Mouse (Mus musculus) gastrocnemius, postnatal 25 days (tissue): Measurements from ENCODE around the gene Dnajb4. TPM values are rescaled to one million over a fixed set of nuclear protein-coding genes. Genes with fewer than 3 reads are reported as not detected.

Source experiments
- DNase-seq: peaks from one replicate; pipeline ENCODE4 v3.0.0; 2022
- long read RNA-seq, 2 experiments: library from polyadenylated mRNA; stranded (forward); transcript quantifications; one replicate each; pipeline ENCODE4 v2.0.0; 2021
- total RNA-seq, 2 experiments: library from RNA; stranded (reverse); gene quantifications; 1 replicate in 1 of 2; 2 replicates in 1 of 2; pipeline ENCODE4 v1.2.3; 2021

Dnajb4 gene
- total RNA-seq, result 10 to 100 TPM; 43.3 to 47.7 TPM
- long read RNA-seq, experiment 1, transcript Dnajb4-204 (4 exons, 2,459 nt), result major isoform, 10 of 24 reads
- long read RNA-seq, experiment 1, partial matches to known transcripts, result 0 of 24 reads
- long read RNA-seq, experiment 1, other reads (novel, unspliced or antisense), result 10 of 24 reads
- long read RNA-seq, experiment 2, full-length matches to known transcripts, result 21 of 32 reads
- long read RNA-seq, experiment 2, partial matches to known transcripts, result 3 of 32 reads
- long read RNA-seq, experiment 2, other reads (novel, unspliced or antisense), result 8 of 32 reads

DNA sequence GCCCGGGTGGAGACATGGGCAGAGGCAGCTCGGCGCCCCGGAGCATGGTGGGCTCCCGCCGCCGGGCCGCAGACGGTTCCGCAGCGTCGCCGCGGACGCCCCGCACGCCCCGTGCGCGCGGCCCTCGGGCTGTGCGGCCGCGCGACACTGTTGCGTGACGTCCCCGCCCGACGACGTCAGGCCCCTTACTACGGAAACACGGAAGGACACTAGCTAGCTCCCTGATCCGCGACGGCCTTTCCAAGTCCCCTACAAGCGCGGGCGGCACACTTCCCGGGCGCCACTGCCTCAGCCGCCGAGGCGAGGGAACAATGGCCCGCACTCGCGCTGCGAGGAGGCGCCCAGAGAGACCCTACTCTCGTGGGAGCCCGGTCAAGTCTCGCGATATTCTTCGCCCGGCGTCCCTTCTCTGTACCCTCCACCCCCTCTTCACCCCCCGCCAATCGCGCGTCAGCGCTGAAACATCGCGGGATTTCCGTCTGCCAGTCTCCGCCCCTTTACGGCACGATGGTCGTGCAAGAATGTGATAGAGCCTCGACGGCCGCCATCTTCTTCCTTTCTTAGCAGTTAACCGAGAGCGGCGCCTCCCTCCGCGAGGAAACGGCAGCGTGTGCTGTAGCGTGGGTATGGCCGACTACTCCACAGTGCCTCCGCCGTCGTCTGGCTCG lies at the start of gene Dnajb4, which contains the start of gene Fubp1:
TSS of gene Dnajb4 (minus strand) at position 336 of the 668 bp plus-strand sequence.
TSS of gene Fubp1 (plus strand) at position 456 of the 668 bp plus-strand sequence.
- DNase-seq, result peak; percentile 100

DNA sequence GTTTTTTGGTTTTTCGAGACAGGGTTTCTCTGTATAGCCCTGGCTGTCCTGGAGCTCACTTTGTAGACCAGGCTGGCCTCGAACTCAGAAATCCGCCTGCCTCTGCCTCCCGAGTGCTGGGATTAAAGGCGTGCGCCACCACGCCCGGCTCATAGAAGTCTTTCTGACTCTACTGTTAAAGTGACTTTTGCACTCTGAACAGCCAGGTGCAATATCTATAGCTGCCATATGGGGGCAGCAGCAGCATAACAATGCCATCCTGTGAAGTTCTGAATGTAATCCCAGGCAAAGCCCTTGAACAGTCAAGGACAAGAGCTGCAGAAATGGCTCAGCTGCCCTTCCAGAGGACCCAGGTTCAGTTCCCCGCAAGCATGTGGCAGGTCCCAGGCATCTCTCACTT lies 49.3 kb upstream of the Dnajb4 start:
- DNase-seq, result peak; percentile 63

DNA sequence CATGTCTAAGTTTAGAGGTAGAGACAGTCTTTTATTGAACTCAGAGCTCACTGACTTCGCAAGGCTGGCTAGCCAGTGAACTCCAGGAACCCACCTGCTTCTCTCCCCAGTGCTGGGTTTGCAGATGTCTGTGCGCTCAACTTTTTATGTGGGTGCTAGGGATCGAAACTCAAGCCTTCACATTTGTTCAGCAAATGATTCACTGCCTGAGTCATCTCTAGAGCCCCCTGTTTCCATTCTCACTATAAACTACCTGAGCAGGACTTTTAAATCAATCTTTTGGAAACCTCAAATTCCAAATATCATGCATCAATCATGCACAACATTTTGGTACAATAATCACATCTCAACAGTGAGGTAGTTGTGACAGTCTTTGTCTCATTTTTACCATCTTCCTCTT lies 47.4 kb upstream of the Dnajb4 start:
- no peak for DNase-seq

DNA sequence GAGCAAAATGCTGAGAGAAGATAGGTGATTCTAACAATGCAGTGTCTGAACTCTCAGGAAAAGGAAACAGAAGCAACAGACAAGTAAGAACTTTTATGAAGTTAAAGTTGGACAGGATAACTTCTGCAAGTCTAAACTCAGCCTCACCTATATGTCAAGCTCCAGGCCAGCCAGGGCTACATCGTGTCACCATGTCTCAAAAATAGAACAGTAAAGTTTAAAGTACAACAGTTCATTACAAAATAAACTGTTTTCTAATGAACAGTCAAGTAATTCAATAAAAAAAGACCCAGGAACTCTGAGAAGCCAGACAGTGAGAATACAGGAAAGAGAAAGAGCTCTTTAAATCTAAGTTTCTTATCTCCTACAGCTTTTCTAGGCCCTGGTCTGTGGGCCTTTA lies 40.4 kb upstream of the Dnajb4 start:
- no peak for DNase-seq

DNA sequence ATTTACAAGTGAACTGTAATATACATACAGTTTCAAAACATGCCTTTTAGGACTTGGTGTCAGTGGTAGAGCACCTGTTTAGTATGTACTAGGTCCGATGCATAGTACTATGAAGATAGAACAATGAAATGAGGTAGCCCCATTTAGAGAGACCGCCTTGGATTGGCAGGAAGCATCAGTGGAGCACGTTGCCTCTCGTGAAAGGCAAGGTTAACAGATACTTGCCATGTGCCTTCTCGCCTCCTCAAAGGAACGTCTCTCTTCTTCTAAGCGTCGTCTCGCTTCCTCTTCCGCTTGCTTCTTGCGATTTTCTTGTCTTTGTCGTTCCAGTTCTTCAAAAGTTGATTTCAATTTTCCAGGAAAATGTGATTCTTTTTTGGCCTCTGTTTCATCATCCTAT lies 37.6 kb upstream of the Dnajb4 start:
- no peak for DNase-seq

DNA sequence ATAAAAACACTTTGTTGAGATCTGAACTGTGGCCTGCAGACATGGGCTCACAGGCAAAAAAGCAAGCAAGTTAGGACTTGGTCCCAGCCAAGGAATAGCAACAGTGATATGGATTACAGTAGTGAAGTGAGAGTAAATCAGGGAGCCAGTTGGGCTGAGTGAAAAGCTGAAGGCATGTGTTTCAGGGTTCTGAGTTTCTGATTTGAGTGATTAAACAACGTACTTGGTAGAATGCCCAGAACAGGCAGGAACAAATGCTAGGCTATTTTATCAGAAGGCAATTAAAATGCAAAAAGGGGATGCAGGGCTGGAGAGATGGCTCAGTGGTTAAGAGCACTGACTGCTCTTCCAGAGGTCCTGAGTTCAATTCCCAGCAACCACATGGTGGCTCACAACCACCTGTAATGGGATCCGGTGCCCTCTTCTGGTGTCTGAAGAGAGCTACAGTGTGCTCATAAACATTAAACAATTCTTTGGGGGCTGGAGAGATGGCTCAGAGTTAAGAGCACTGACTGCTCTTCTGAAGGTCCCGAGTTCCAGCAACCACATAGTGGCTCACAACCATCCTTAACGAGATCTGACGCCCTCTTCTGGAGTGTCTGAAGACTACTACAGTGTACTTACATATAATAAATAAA lies 35.3 kb upstream of the Dnajb4 start:
- no peak for DNase-seq

DNA sequence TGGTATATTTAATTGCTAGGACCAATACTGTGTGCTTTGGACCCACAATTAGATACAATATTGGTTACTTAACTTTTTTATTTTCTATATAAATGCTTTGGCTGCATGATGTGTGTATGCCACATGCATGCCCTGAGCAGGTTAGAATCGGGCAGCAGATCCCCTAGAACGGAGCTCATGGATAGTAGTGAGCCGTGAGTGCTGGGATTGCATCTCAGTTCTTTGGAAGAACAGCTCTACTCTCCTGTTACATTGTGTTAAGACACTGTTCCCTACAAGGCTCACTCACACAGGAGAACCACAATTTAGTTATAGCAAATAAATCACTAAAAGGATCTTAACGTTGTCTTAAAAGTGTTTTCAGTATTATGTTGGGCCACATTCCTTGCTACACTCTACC lies 33.2 kb upstream of the Dnajb4 start:
- no peak for DNase-seq

DNA sequence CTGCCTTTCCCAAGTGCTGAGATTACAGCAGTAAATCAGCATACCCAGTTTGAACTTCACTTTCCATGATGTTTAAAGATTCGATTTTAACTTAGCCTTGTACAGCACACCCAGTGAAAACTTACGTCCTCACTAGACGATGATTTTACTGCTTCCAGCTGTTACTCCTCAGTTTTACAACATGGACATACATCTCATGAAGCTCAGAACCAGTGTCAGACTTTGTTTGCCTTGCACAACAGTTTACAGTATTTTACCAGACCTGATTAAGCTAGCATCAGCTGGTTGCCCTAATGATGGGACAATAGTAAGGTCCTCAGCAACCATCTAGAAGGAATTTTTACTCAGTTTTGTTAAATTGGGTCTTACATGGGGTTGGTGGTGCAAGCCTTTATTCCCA lies 31.0 kb upstream of the Dnajb4 start:
- no peak for DNase-seq

DNA sequence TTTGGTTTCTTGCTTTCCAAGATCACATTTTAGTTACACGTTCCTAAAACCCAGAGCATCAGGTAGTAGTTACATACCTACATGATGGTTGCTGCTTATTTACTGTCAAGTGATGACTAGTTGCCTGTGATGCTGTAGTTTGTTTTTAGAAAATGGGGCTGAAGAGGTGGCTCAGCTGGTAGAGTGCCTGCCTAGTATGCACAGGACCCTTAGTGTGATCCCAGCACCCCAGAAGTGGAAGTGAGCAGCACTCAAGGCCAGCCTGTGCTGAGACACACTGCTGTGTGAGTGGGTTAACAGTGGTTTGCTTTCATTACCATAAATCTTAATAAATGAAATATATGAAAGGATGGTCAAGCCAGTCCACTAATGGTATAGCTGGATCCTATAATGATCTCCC lies 29.5 kb upstream of the Dnajb4 start:
- no peak for DNase-seq

DNA sequence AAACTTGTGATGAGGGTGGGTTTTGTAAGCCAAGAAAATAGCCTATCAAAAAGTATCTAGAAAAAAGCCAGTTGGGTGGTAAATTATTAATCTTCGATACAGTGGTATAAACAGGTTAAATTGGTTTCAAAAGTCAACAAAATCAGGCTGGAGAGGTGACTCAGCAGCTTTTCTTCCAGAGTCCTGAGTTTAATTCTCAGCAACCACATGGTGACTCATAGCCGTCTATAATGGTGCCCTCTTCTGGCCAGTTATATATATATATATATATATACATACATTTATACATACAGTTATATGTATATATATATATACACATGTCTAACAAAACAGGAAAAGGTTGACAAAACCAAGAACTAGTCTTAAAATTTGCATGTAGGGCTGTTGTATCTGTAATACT lies 28.7 kb upstream of the Dnajb4 start:
- no peak for DNase-seq

DNA sequence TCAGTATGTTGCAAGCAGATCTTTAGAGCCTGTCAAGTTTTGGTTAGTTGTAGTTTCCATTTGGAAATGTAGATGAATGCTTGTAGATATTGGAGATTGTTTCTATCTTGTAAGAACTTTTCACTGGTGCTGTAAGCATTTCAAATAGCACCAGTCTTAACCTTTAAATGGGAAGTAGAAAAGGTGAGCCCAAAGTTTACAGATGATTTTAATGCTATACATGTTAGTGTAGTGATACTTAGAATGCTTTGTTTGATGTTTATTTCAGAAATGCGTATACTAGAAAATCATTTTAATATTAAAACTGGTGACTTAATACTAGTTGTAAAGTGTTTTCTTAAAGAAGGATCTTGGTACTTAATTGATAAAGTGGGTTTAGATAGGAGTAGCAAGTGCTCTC lies 25.7 kb upstream of the Dnajb4 start:
- no peak for DNase-seq

DNA sequence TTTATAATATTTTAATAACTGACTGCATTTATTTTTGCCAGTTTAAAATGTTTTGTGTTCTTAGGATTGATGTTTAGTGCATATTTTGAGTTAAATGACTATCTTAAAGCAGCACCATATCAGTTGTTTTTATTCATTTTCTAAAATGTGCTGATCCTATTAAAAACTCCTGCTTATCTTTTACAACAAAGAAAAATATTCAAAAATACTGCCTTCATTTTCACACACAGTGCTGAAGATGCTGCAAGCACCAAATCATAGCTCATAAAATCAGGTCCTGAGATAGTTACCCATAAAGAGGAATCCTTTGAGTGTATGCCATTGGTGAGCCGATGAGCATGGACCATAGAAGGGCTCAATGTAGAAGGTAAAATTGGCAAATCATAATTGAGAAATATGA lies 25.1 kb upstream of the Dnajb4 start:
- DNase-seq, result no peak

DNA sequence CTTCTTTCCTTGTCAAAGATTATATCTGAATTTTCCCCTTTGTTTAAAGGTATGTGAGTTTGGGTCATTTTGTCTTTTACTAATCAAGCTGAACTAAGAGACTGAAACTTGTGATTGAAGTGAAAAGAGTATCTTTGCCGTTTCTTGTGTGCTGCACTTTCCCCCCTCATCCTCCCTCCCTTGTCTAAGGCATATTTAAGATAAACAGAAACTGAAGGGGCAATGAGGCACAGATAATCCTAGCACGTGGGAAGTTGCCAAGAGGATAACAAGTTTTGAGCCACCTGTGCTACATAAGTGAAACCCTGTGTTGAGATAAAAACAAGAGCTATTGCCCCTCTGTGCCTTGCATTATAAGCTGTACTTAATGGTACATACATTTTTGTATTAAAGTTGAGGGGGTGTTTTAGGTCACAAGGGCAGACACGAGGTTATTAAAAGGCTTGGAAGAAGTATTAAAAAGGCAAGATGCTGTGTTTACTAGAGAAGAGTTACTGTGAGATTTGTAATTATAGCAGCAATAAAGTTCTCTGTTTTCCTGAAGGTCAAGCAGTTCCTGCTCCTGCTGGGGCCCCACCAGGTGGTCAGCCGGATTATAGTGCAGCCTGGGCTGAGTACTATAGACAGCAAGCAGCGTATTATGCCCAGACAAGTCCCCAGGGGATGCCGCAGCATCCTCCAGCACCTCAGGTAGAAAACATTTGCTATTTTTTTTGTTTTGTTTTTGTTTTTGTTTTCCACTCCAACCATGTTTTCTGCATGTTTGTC lies 21.4 kb upstream of the Dnajb4 start:
- no peak for DNase-seq

DNA sequence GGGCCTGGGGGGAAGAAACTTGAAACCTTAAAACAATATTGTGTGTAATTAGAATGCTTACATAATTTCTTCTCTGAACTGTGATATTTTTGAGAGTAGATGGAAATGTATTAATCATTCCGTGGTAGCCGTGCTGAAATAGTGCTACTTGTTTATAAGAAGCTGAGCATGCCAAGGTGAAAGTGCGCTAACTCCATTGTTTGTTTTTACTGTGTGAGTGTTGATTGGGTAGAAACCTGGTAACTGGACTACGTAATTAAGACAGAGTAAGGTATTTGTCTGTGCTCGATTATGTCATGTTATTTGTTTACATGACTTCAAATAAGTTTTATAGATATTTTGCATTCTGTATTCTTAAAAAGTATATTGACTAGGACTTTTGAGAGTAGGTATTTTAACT lies 19.2 kb upstream of the Dnajb4 start:
- no peak for DNase-seq

DNA sequence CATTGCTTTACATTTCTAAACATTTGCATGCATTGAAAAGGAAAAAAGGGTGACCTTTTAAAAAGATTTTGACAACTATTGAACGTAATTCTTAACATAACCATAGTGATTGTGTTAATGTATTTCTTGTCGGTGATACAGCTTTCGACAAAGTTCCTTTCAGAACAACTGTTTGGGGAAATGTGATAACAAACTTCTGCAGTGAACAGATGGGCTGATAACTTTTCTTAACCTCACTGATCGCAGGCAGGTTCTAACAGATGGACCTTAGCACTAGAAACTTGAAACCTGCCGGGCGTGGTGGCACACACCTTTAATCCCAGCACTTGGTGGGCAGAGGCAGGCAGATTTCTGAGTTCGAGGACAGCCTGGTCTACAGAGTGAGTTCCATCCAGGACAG lies 18.7 kb upstream of the Dnajb4 start:
- DNase-seq, result no peak

DNA sequence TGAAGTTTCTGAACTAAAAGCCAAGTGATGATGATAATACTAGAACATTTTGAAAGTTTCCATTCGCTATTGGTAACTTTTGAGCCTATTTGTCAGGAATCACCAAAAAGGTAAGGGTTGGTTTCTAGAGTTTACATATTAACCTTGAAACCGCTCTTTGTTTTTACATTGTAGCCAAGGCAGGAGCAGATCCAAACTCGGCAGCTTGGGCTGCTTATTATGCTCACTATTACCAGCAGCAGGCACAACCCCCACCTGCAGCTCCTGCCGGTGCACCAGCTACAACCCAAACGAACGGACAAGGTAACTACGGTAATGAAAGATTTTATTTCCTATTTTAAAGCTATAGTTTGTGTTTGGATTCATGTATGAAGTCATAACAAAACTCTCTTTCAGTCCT lies 15.8 kb upstream of the Dnajb4 start:
- no peak for DNase-seq

DNA sequence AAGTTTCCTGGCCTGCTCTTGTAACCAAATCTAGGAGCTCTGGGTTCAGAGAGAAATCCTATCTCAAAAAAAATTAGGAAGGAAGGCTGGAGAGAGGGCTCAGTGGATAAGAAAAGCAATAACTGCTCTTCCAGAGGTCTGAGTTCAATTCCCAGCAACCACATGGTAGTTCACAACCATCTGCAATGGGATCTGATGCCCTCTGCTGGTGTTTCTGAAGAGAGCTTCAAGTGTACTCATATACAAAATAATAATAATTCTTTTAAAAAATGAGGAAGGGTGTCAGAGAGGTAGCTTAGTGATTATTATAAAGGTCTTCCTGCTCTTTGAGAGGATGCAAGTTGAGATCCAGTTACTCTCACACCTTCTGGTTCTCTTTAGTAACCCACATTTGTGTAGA lies 14.8 kb upstream of the Dnajb4 start:
- no peak for DNase-seq

DNA sequence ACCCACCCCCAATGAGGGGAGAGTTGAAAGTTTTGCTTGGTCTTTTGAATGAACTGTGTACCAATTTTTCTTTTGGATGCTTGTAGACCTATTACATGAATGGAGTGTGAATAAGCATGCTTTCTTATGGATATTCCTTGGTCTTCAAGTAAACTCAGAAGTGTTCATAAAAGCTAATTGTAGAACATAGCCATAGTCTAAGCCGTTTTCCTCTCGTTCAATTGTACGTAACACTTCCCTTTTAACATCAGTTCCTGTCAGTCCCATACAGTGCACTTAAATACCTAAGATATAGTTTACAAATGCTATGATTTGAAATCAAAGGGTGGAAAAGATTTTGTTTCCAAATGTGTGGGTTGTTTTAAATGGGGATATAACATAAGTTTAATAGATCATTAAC lies 3.3 kb upstream of the Dnajb4 start:
- no peak for DNase-seq

DNA sequence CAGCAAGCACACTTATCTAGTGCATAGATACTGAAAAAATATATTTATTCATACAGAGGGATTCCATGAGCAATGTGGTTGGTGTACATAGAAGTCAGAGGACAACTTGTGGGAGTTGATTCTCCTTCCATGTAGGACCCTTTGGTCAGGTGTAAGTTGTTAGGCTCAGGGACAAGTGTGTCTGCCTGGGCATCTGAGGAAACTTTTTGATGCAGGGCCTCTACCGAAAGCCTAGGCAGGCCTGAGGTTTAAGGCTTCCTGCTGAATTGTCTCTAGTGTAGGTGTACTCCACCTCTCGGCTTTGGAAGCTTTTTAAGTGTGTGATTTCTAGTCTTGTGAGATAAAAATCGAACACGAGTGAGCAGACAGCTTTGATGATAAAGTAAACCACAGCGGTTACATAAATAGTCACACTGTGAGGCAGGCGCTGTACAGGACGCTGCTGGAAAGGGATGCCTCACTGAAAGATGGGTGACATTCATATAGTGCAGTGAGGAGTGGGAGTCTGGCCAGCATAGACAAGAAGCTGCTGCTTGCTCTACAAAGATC lies 1.7 kb upstream of the Dnajb4 start:
- no peak for DNase-seq

DNA sequence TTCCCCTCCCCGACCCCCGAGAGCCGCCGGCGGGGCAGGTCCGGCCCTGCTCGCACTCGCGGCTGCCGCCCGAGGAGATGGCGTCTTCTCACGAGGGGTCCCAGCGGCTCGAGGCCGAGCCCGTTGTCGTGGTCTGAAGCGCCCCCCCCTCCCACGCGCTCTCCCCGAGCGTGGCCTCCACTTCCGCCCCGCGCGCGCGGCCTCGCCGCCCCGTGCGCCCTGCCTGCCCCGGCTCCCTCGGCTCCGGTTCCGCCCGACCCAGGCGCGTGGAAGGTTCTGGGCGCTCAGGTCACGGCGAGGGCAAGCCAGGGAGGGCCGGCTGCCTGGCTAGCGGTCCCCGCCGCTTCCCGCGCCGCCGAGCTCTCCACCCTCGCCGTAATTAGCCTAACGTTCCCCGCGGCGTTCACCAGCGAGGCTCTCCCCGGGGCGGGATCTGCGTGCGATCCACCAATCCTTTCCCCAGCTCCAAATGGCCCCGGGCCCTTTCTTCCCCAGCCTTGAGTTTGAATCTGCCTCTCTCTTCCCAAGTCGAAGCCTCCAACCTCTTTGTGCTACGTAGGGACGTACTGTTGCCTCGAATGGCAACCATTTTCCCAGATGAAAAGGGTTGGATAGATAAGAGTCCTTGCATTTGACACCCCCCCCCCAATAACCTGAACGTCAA lies 758 bp upstream of the Dnajb4 start:
- DNase-seq, result peak; percentile 64

DNA sequence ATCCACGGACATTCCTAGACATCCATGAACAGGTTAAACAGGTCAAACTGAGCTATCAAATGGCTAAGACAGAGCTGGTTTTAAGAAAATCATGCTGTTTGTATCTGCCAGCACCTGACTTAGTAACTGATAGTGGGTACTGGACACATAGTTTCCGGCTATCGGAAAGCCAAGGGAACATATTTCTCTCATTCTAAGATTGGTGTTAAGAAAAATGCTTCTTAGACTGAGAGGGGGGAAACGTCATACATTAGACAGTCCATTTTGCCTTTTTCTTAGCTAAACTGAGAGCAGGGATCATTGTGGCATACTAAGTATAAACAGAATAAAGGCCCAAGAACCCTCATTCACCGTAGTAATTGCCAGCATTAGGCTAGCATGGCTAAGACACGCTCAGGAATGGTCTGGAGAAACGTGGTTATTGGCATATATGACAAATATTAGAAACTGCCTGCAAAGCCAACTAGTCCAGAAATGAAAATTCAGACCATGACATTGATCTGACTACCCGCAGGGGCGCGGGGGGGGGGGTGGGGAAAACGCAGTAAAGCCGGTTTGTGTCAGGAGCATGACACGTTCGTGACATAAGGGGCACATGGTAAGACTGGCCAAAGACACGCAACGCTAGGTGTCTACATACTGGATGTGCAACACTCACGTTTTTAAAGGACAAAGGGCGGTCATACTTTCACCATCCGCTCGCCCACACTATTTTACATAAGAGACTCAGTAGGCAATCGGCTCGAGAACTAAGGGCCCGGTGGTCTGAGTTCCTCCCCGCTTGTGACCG lies 730 bp downstream of the Dnajb4 start:
- no peak for DNase-seq
